Mouse (Mus musculus): ENCODE results near the gene Iqcj. TPM values are rescaled to one million over a fixed set of nuclear protein-coding genes. Genes with fewer than 3 reads are reported as not detected.

Gene Iqcj
- polyA plus RNA-seq, 1 experiment from 2014 or later: not detected

DNA sequence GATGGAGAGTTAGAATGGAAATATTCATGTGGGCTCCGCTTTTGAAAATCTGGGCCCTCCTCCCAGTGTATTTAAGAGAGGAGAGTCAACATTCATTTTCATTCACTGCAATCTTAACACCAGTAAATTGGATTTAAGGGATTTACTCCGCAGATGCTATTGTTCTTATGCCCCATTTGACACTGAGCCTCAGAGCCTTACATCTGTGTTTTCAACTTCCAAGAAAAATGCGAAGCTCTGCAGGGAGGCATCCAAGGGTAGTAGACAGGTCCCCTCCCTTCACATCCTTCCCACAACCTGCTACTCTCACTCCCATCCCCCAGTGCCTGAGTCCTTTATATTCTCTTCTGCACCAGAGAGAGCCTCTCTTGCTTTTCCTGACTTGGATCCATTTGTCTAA, 68.1 kb downstream of the Iqcj start:
- Histone ChIP-seq H3K9ac (no peak overlapping the region), H3K27ac (no peak overlapping the region), H3K4me3 (no peak overlapping the region), H3K36me3 (no peaks in the 10 kb centered on the region), H3K4me2 (no peak overlapping the region), H3K27me3 (no peaks in the 10 kb centered on the region), H3K4me1 (no peaks in the 10 kb centered on the region), H3K9me3 (no peaks in the 10 kb centered on the region)
- WGBS: 39% methylated on average over 3 of the region's 3 CpGs
- ATAC-seq (ENCODE audit: insufficient number of reproducible peaks, insufficient read depth, low FRiP score, low TSS enrichment, low read depth): no peak

DNA sequence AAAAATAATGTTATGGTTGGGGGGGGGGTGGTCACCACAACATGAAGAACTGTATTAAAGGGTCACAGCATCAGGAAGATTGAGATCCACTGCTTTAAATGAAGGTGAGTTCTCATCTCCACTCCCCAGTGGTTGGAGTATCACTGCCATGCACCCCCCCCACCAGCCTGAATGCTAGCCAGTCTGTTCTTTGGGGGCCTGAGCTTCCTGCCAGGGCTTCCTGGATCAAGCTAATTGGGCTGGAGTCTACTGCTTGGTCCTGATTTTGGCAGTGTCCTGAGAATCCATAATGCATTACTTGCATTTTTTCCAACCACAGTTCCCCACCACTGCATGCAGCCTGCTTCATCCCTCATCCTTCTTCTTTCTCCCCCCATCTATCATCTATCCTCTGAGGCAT, 68.7 kb downstream of the Iqcj start:
- no peaks in the 10 kb centered on the region for H3K36me3 ChIP-seq
- no peak overlapping the region for H3K4me2 ChIP-seq
- H3K9ac ChIP-seq: no peak overlapping the region
- H3K27ac ChIP-seq: no peak overlapping the region
- H3K4me1 ChIP-seq: no peaks in the 10 kb centered on the region
- H3K27me3 ChIP-seq: no peaks in the 10 kb centered on the region
- no peak overlapping the region for H3K4me3 ChIP-seq
- no peak for ATAC-seq (ENCODE audit: insufficient number of reproducible peaks, insufficient read depth, low FRiP score, low TSS enrichment, low read depth)
- no peaks in the 10 kb centered on the region for H3K9me3 ChIP-seq

DNA sequence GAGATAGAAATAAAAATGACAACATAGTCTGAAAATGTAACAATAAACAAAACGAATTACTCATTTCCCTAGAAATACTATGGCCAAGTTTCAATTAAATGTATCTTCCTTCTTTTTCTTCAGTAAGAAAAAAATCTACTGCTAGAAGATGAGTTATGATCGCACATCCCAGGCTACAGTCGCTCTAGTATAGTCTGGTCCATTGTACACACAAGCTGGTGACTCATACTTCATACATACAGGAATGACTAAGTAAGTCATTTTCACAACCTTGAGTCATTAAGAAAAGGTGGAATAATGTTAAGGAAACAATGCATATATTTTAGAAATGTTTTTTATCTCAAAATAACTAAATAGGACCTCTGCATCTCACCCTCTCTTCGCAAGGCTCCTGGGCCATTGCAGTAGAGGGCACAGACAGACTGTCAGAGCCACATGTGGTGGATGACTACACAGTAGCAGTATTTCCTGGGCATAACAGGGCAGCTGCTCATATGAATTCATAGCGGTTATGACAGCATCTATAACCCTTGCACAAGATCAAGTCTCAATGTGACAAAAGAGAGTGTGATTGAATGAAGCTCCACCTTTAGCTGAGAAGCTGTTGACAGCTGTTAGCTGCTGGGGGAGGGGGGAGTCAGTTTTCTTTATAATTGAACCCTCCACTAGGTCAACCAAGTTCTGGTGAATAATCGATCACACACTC, 70.1 kb downstream of the Iqcj start:
- Histone ChIP-seq H3K9me3 (no peaks in the 10 kb centered on the region), H3K4me2 (no peak overlapping the region), H3K27ac (no peak overlapping the region), H3K9ac (no peak overlapping the region), H3K36me3 (no peaks in the 10 kb centered on the region), H3K4me3 (no peak overlapping the region), H3K4me1 (no peaks in the 10 kb centered on the region), H3K27me3 (no peaks in the 10 kb centered on the region)
- ATAC-seq (ENCODE audit: insufficient number of reproducible peaks, insufficient read depth, low FRiP score, low TSS enrichment, low read depth): no peak
- 92% methylated on average over 6 of the region's 6 CpGs for WGBS

DNA sequence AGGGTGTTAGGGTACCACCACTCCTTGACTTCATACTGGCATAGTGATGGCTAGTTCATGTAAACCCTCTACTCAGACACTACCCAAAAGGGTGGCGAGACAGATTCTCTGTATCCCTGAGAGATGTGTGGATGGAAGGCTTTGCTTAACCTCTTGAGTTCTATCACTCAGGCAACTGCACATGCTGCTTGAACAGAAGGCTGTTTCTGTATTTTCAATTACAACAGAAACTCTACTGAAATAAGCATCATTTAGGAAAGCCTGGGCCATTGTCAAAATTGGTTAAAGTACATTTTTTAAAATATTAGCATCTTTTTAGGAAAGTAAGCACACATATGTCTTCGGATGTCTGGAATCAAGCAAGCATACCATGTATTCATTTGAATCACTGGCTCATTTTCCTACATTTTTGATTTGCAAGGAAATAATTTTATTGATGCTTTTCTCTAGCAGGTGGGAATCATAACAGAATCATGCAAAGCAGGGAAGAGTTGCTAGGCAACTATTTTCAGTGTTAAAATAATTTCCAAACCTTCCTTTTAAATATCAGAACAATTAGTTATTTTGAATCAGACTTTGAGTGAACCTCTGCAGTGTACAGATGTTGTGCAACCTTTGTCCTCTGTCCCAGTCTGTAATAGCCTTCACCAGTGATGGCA, 82.4 kb downstream of the Iqcj start:
- Histone ChIP-seq H3K36me3 (no peaks in the 10 kb centered on the region), H3K4me2 (no peak overlapping the region), H3K9me3 (no peaks in the 10 kb centered on the region), H3K4me1 (no peaks in the 10 kb centered on the region), H3K27me3 (no peaks in the 10 kb centered on the region), H3K9ac (no peak overlapping the region), H3K27ac (no peak overlapping the region), H3K4me3 (no peak overlapping the region)
- no peak for ATAC-seq (ENCODE audit: insufficient number of reproducible peaks, insufficient read depth, low FRiP score, low TSS enrichment, low read depth)
- 86% methylated on average over 2 of the region's 2 CpGs for WGBS

DNA sequence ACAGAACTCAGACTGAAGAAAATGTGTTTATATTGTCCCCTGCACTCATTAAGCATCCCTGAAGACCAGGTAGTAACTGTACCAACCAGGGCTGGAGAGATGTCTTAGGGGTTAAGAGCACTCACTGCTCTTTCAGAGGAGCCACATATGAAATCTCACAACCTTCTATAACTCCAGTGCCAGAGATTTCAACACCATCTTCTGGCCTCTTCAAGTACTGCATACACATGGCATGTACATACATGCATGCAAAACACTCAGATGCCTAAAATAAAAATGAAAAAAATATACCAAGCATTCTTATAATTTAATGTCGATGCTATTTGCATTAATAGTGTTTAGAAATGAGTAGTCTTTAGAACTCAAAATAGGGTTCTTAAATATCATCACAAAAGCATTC, 88.0 kb downstream of the Iqcj start:
- Histone ChIP-seq H3K27ac (no peak overlapping the region), H3K36me3 (no peaks in the 10 kb centered on the region), H3K4me3 (no peak overlapping the region), H3K9ac (no peak overlapping the region), H3K27me3 (no peaks in the 10 kb centered on the region), H3K4me1 (no peaks in the 10 kb centered on the region), H3K9me3 (no peaks in the 10 kb centered on the region), H3K4me2 (no peak overlapping the region)
- no peak for ATAC-seq (ENCODE audit: insufficient number of reproducible peaks, insufficient read depth, low FRiP score, low TSS enrichment, low read depth)
- 86% methylated on average over 1 of the region's 1 CpGs for WGBS

DNA sequence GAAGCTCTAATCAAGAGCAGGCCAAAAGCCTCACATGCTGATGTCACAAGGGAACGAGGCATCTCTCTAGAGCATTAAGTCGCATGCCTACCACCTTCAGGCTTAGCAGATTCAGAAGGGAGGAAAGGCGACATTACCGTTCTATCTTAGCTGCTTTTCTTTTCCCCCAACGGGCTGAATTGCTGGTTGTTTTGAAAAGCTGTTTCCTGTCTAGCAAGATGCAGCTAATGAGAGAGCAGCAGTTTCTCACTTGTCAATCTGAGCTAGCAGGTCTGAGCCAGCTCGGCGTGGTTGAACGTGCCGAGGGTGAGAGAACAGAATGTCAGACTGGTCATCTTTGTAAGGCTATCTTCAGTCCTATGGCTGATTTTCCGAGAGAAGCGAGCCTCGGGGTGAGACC, 91.3 kb downstream of the Iqcj start:
- Histone ChIP-seq H3K4me3 (no peak overlapping the region), H3K9ac (no peak overlapping the region), H3K4me1 (no peaks in the 10 kb centered on the region), H3K9me3 (no peaks in the 10 kb centered on the region), H3K4me2 (peak overlapping the region; percentile 5; the same call in 1 of the 2 replicates), H3K27me3 (no peaks in the 10 kb centered on the region), H3K36me3 (no peaks in the 10 kb centered on the region), H3K27ac (no peak overlapping the region)
- ATAC-seq (ENCODE audit: insufficient number of reproducible peaks, insufficient read depth, low FRiP score, low TSS enrichment, low read depth): no peak
- 22% methylated on average over 12 of the region's 12 CpGs for WGBS

DNA sequence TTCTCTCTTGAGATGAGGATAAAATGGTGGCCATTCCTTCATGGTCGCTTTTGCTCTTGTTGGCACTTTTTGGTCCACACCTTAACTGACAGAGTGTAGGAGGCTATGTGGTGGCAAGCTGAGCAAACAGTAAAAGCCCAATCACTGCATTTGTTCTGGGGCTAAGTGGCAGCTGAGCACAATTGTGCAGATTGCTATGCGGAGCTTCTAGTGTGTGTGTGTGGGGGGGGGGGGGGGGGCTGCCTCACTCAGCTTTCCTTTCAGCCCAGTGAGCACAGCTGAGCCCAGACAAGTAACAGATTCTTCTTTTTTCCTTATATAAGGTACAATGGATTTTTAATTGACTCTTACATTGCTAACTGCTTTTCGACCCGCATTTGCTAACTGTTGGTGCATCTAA, 110.4 kb downstream of the Iqcj start:
- ATAC-seq (ENCODE audit: insufficient number of reproducible peaks, insufficient read depth, low FRiP score, low TSS enrichment, low read depth): no peak
- H3K4me3 ChIP-seq: no peak overlapping the region
- no peak overlapping the region for H3K27ac ChIP-seq
- H3K9me3 ChIP-seq: no peaks in the 10 kb centered on the region
- H3K4me1 ChIP-seq: no peaks in the 10 kb centered on the region
- H3K4me2 ChIP-seq: no peak overlapping the region
- H3K9ac ChIP-seq: no peak overlapping the region
- H3K27me3 ChIP-seq: no peaks in the 10 kb centered on the region
- H3K36me3 ChIP-seq: no peaks in the 10 kb centered on the region
- WGBS: 85% methylated on average over 4 of the region's 4 CpGs

DNA sequence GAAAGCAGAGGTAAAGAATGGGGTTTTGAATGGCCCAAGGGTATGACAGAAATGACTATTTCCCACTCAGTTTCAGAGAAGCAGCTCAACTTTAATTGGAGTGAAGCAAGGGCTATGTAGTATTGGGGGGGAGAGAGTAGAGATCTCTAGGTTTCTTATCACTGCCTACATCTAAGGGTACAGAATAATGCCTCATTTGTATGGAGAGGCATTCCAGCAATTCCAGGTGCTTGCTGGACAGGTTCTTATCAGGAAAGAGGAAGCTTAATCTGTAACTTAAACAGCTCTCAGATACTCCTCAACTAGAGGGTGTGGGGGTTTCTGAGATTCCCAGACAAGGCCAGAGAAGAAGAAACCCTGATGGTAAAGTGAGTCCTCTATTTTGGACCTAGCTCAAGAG, 120.3 kb downstream of the Iqcj start:
- Histone ChIP-seq H3K27me3 (no peaks in the 10 kb centered on the region), H3K4me1 (no peaks in the 10 kb centered on the region), H3K9ac (no peak overlapping the region), H3K4me3 (no peak overlapping the region), H3K36me3 (no peaks in the 10 kb centered on the region), H3K9me3 (no peaks in the 10 kb centered on the region), H3K4me2 (no peak overlapping the region), H3K27ac (no peak overlapping the region)
- ATAC-seq (ENCODE audit: insufficient number of reproducible peaks, insufficient read depth, low FRiP score, low TSS enrichment, low read depth): no peak

DNA sequence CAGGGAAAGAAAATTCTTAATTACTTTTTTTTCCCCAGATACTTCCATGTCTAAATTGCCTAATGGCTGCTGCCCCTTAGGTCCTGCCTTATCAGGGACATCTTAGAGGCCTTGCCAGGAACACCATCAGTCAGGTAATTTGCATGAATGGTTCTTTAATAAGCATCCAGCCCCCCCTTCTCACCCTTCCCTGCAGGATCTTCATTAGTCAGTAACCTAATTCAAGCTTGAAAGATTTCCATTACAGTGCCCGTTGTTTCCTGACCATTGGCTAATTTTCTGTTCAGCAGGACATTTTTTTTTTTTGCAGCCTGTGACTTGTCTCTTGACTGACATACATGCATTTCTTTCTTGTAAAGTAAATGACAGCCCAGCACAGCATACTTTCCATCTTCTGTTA, 123.8 kb downstream of the Iqcj start:
- no peaks in the 10 kb centered on the region for H3K36me3 ChIP-seq
- H3K4me1 ChIP-seq: no peaks in the 10 kb centered on the region
- 37% methylated on average over 1 of the region's 1 CpGs for WGBS
- H3K9me3 ChIP-seq: no peaks in the 10 kb centered on the region
- H3K27me3 ChIP-seq: no peaks in the 10 kb centered on the region
- no peak for ATAC-seq (ENCODE audit: insufficient number of reproducible peaks, insufficient read depth, low FRiP score, low TSS enrichment, low read depth)
- no peak overlapping the region for H3K27ac ChIP-seq
- H3K9ac ChIP-seq: no peak overlapping the region
- H3K4me3 ChIP-seq: no peak overlapping the region
- H3K4me2 ChIP-seq: no peak overlapping the region

DNA sequence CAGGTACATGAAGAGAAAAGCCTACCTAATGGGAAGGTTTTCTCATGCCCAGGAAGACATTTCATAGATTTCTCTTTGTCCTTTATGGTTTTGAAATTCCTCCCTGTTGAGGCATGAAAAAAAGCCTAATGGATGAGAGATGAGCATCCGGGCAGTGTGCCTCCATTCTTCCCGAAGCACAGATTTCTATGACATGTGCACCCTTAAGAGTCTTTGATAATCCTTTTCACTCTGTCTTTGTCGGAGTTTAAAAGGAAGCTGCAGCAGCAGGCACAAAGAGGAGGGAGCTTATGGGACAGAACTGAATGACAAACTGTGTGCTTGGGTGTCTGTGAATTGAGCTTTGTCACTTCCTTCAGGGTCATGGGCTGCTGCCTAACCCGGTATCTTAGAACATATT, 127.4 kb downstream of the Iqcj start:
- Histone ChIP-seq H3K27ac (no peak overlapping the region), H3K27me3 (no peaks in the 10 kb centered on the region), H3K4me2 (no peak overlapping the region), H3K9me3 (no peaks in the 10 kb centered on the region), H3K9ac (no peak overlapping the region), H3K4me3 (no peak overlapping the region), H3K36me3 (no peaks in the 10 kb centered on the region), H3K4me1 (no peaks in the 10 kb centered on the region)
- whole genome bisulfite sequencing: 62% methylated on average over 4 of the region's 4 CpGs
- no peak for ATAC-seq (ENCODE audit: insufficient number of reproducible peaks, insufficient read depth, low FRiP score, low TSS enrichment, low read depth)

DNA sequence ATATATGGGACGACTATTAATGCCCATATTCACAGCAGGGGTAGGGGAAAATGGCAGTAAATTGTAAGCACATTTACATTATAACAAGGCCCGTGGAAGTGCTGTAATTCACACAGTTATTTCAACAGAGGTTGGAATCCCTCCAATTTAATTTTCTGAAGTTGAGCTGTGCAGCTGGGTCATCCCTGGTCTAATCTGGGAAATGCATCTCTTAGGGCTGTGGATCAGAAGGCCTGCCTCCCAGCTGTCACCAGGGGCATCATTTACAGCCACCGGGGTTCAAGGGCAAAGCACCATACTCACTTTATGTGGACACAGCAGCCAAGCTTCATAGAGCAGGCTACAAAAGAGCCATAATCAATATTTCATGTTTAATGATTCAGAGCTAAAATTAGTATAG, 144.1 kb downstream of the Iqcj start:
- no peak for ATAC-seq (ENCODE audit: insufficient number of reproducible peaks, insufficient read depth, low FRiP score, low TSS enrichment, low read depth)
- 63% methylated on average over 3 of the region's 3 CpGs for WGBS

DNA sequence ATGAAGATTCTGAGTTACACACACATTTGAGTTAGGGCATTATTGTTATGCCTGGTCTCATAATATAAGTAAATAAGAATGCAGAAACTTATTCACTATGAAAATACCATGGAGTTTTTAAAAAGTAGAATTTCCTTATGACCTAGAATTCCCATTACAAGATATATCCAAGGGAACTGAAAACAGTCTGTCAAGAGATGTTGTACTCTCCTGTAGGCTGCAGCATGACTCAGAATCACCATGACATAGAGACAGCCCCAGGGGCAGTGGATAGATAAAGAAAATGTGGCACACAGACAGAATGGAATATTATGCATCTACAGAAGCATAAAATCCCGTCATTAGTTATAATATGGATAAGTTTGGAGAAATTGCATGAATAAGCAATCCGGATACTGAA, 150.9 kb downstream of the Iqcj start:
- no peak for ATAC-seq (ENCODE audit: insufficient number of reproducible peaks, insufficient read depth, low FRiP score, low TSS enrichment, low read depth)
- H3K4me2 ChIP-seq: no peak overlapping the region
- no peaks in the 10 kb centered on the region for H3K9me3 ChIP-seq

More for the DNA sequence above, 144.1 kb downstream of the Iqcj start:
- no peaks in the 10 kb centered on the region for H3K27me3 ChIP-seq
- no peak overlapping the region for H3K9ac ChIP-seq
- no peak overlapping the region for H3K4me2 ChIP-seq
- no peaks in the 10 kb centered on the region for H3K9me3 ChIP-seq
- no peak overlapping the region for H3K4me3 ChIP-seq
- no peaks in the 10 kb centered on the region for H3K4me1 ChIP-seq
- H3K36me3 ChIP-seq: no peaks in the 10 kb centered on the region
- no peak overlapping the region for H3K27ac ChIP-seq

More for the DNA sequence above, 150.9 kb downstream of the Iqcj start:
- Histone ChIP-seq H3K9ac (no peak overlapping the region), H3K27me3 (no peaks in the 10 kb centered on the region), H3K4me3 (no peak overlapping the region), H3K4me1 (no peaks in the 10 kb centered on the region), H3K27ac (no peak overlapping the region), H3K36me3 (no peaks in the 10 kb centered on the region)
- 85% methylated on average over 2 of the region's 2 CpGs for WGBS

Data from embryonic facial prominence, embryonic 13.5 days (tissue).